Mouse (Mus musculus) limb, embryonic 14.5 days (tissue): Measurements from ENCODE around the gene Usp17lb. TPM values are rescaled to one million over a fixed set of nuclear protein-coding genes. Genes with fewer than 3 reads are reported as not detected.
"Not testable (repeated sequence)": the region's sequence is repeated elsewhere in the genome, so short reads cannot be mapped to it uniquely, and the experiment has no call there.

Experiments
- ATAC-seq: fragments of 200-750 bp; cut with Nextera tagmentation; 2 replicates; pipeline ENCODE4 v1.8.0; 2017; ENCODE audit warnings: low read depth, moderate number of reproducible peaks, moderate TSS enrichment; ENCODE audit not compliant: low FRiP score
- DNase-seq: peaks from one replicate; pipeline ENCODE4 v3.0.0-alpha.2; 2015; ENCODE audit warnings: low spot score
- H3K27ac ChIP-seq: fragments of 300-500 bp; sonication (generic); replicated peaks from 2 replicates; pipeline ENCODE4 v1.5.1; 2014; ENCODE audit warnings: low read depth, mild to moderate bottlenecking, low read length, moderate library complexity, mixed read lengths
- H3K27me3 ChIP-seq: fragments of 300-500 bp; sonication (generic); 2 replicates; pipeline ENCODE4 v1.6.1; 2014; ENCODE audit warnings: low read length, mixed read lengths; ENCODE audit not compliant: control insufficient read depth, insufficient read depth
- H3K36me3 ChIP-seq: fragments of 300-500 bp; sonication (generic); 2 replicates; pipeline ENCODE4 v1.6.1; 2014; ENCODE audit warnings: mild to moderate bottlenecking, low read length, moderate library complexity, mixed read lengths; ENCODE audit not compliant: control insufficient read depth, insufficient read depth
- H3K4me1 ChIP-seq: fragments of 300-500 bp; sonication (generic); 2 replicates; pipeline ENCODE4 v1.6.1; 2014; ENCODE audit warnings: antibody characterized with exemption, low read length, mixed read lengths; ENCODE audit not compliant: control insufficient read depth, insufficient read depth
- H3K4me2 ChIP-seq: fragments of 300-500 bp; sonication (generic); replicated peaks from 2 replicates; pipeline ENCODE4 v1.6.1; 2014; ENCODE audit warnings: low read depth, mild to moderate bottlenecking, low read length, moderate library complexity; ENCODE audit not compliant: severe bottlenecking
- H3K4me3 ChIP-seq: fragments of 300-500 bp; sonication (generic); replicated peaks from 2 replicates; pipeline ENCODE4 v1.5.1; 2014; ENCODE audit warnings: low read length
- H3K9ac ChIP-seq: fragments of 300-500 bp; sonication (generic); 2 replicates; pipeline ENCODE4 v1.6.1; 2014; ENCODE audit warnings: mild to moderate bottlenecking, low read depth, low read length, moderate library complexity; ENCODE audit not compliant: severe bottlenecking
- H3K9me3 ChIP-seq: fragments of 300-500 bp; sonication (generic); 2 replicates; pipeline ENCODE4 v1.6.1; 2016; ENCODE audit warnings: low read length; ENCODE audit not compliant: control insufficient read depth
- POLR2A ChIP-seq: fragments of 200-500 bp; IDR thresholded peaks from 2 replicates; pipeline ENCODE4 v1.8.0; 2012; ENCODE audit warnings: inconsistent platforms, mild to moderate bottlenecking, moderate library complexity, borderline replicate concordance; ENCODE audit not compliant: insufficient read depth, insufficient read length; ENCODE audit errors: extremely low read depth
- WGBS: fragments of 180-500 bp; shearing (Covaris S2); extraction: QIAGEN DNeasy Blood & Tissue Kit; methylation state at CpG from one replicate; pipeline ENCODE4 v1.1.7; 2014; 5-methylcytosine and 5-hydroxymethylcytosine counted together
- polyA plus RNA-seq, 2 experiments: library from polyadenylated mRNA; depleted of rRNA in 1 of 2; stranded (reverse) in 1 of 2; unstranded in 1 of 2; fragments of >200 nt; fragmentation: Nextera tagmentation in 1 of 2; extraction: Ambion mirVana in 1 of 2; gene quantifications; 2 replicates each; pipeline versions ENCODE4 v1.2.1 to v1.2.3; 2012 to 2014

The Usp17lb gene
- polyA plus RNA-seq, 2 experiments: not detected

DNA sequence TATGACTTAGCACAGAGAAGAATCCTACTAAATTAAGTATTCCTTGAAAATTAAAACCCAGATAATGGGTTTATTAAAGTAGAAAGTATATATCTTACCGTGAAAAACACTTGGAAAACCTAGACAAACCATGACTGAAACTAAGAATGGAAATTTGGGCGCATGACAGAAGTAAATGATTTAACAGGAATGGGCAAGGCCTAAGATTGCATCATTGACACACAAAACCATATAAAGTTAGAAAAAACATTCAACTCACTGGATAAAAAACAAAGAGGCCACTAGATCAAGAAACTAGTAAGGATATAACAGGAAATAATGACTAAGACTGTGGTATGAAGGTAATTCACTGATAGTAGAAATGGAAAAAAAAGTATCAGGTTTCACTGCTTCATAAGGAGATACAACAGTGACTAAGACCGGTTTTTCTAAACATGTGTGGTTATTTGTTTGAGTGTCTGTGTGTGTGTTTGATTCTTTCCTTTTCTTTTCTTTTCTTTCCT, 12.9 kb upstream of the Usp17lb start:
- Histone ChIP-seq H3K36me3 (no peaks in the 10 kb centered on the region), H3K4me3 (no peak overlapping the region), H3K4me2 (no peak overlapping the region), H3K4me1 (no peaks in the 10 kb centered on the region), H3K27ac (no peak overlapping the region), H3K9ac (no peak overlapping the region), H3K9me3 (no peaks in the 10 kb centered on the region), H3K27me3 (no peaks in the 10 kb centered on the region)
- 74% methylated on average over 3 of the region's 3 CpGs for WGBS
- no peak for TF ChIP-seq POLR2A
- ATAC-seq (no peak), DNase-seq (no peak)

DNA sequence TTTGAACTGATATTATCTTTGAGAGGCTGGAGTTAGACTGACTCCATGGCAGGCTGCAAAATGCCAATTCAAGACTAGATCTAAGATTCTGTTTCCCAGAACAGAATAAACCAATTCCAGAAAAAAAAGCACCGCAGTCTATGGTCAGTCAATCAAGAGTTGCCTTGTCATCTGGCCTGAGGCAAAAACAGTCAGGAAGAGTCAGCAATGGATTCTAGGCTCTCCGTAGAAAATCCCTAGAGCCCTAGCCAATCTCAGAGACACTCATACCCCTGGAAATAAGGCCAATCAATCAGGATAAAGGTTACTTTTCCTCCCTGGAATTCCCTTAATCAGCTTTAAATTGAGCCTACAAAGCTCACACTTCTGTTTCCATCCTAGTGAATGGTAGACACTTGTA, 9.1 kb upstream of the Usp17lb start:
- not testable (repeated sequence) for H3K4me3 ChIP-seq, H3K36me3 ChIP-seq, H3K4me1 ChIP-seq, H3K27ac ChIP-seq, H3K9me3 ChIP-seq, DNase-seq, ATAC-seq, H3K27me3 ChIP-seq, H3K9ac ChIP-seq, H3K4me2 ChIP-seq
- 86% methylated on average over 2 of the region's 2 CpGs for WGBS

DNA sequence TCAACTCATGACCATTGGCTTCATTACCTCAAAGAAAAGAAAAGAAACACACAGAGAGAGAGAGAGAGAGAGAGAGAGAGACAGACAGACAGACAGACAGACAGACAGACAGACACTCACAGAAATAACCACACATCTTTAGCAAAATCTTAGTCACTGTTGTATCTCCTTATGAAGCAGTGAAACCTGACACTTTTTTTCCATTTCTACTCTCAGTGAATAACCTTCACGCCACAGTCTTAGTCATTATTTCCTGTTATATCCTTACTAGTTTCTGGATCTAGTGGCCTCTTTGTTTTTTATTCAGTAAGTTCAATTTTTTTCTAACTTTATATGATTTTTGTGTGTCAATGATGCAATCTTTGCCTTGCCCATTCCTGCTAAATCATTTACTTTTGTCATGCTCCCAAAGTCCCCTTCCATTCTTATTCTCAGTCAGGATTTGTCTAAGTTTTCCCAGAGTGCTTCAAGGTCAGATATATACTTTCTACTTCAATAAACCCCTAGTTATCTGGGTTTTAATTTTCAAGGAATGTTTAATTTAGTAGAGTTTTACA, 1.4 kb upstream of the Usp17lb start:
- ATAC-seq (no peak), DNase-seq (no peak)
- Histone ChIP-seq H3K4me1 (no peaks in the 10 kb centered on the region), H3K27me3 (no peaks in the 10 kb centered on the region), H3K9me3 (no peaks in the 10 kb centered on the region), H3K36me3 (no peaks in the 10 kb centered on the region), H3K4me2 (no peak overlapping the region), H3K27ac (no peak overlapping the region), H3K9ac (no peak overlapping the region), H3K4me3 (no peak overlapping the region)
- TF ChIP-seq POLR2A: no peak
- 69% methylated on average over 1 of the region's 1 CpGs for WGBS

DNA sequence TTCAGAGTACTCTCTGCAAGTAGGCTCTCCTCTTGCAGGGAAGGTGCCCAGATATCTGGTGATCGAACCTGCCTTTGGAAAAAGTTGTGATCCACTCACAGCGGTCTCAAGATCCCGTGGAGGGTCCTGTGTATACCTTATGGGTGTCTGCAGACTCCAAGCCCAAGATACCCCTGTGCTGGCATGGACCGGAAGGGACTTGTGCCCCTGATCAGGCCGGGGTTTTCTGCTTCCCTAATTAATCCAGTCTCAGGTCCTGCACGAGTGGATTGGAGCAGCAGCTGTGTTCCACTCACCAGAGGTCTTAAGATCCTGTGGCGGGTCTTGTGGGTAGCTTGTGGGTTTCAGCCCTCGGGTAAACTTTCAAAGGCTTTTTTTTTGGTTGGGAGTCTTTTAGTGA, 32.1 kb downstream of the Usp17lb start:
- not testable (repeated sequence) for DNase-seq, H3K36me3 ChIP-seq, H3K4me2 ChIP-seq, H3K9me3 ChIP-seq, ATAC-seq, H3K27ac ChIP-seq, H3K9ac ChIP-seq, H3K4me1 ChIP-seq, H3K4me3 ChIP-seq, H3K27me3 ChIP-seq
- 77% methylated on average over 8 of the region's 8 CpGs for WGBS

DNA sequence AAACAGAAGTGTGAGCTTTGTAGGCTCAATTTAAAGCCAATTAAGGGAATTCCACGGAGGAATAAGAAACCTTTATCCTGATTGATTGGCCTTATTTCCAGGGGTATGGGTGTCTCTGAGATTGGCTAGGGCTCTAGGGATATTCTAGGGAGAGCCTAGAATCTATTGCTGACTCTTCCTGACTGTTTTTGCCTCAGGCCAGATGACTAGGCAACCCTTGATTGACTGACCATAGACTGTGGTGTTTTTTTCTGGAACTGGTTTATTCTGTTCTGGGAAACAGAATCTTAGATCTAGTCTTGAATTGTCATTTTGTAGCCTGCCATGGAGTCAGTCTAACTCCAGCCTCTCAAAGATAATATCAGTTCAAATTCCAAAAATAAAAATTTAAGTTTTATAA, 51.6 kb downstream of the Usp17lb start:
- no peak for TF ChIP-seq POLR2A
- Histone ChIP-seq H3K4me2 (no peak overlapping the region), H3K9me3 (no peaks in the 10 kb centered on the region), H3K27ac (no peak overlapping the region), H3K4me3 (no peak overlapping the region), H3K4me1 (no peaks in the 10 kb centered on the region), H3K9ac (no peak overlapping the region), H3K27me3 (no peaks in the 10 kb centered on the region), H3K36me3 (no peaks in the 10 kb centered on the region)
- ATAC-seq (no peak), DNase-seq (no peak)
- WGBS: 52% methylated on average over 1 of the region's 1 CpGs

Other genes starting within 250 kb of the Usp17lb start
- not detected in 2 replicates for gene Olfr655, start 240.8 kb downstream of the Usp17lb start, polyA plus RNA-seq (2012; rRNA removed)
- gene Olfr655, start 240.8 kb downstream of the Usp17lb start, polyA plus RNA-seq (2014; fragmentation: Nextera tagmentation; extraction: Ambion mirVana): not detected in 2 replicates
- gene Olfr656, start 228.6 kb downstream of the Usp17lb start, polyA plus RNA-seq (2012; rRNA removed): not detected in 2 replicates
- gene Olfr656, start 228.6 kb downstream of the Usp17lb start, polyA plus RNA-seq (2014; fragmentation: Nextera tagmentation; extraction: Ambion mirVana): not detected in 2 replicates
- gene Olfr657, start 217.8 kb downstream of the Usp17lb start, polyA plus RNA-seq (2012; rRNA removed): not detected in 2 replicates
- gene Olfr657, start 217.8 kb downstream of the Usp17lb start, polyA plus RNA-seq (2014; fragmentation: Nextera tagmentation; extraction: Ambion mirVana): not detected in 2 replicates
- 0.01 TPM in 1 of 2 replicates, not detected in the other for gene Olfr658, start 195.3 kb downstream of the Usp17lb start, polyA plus RNA-seq (2012; rRNA removed)
- gene Olfr658, start 195.3 kb downstream of the Usp17lb start, polyA plus RNA-seq (2014; fragmentation: Nextera tagmentation; extraction: Ambion mirVana): not detected in 2 replicates
- not detected in 2 replicates for gene Olfr659, start 175.8 kb downstream of the Usp17lb start, polyA plus RNA-seq (2012; rRNA removed)
- not detected in 2 replicates for gene Olfr659, start 175.8 kb downstream of the Usp17lb start, polyA plus RNA-seq (2014; fragmentation: Nextera tagmentation; extraction: Ambion mirVana)
- not detected in 2 replicates for gene Olfr661, start 156.1 kb downstream of the Usp17lb start, polyA plus RNA-seq (2012; rRNA removed)
- gene Olfr661, start 156.1 kb downstream of the Usp17lb start, polyA plus RNA-seq (2014; fragmentation: Nextera tagmentation; extraction: Ambion mirVana): not detected in 2 replicates
- not detected in 2 replicates for gene Usp17le, start 65.1 kb downstream of the Usp17lb start, polyA plus RNA-seq (2012; rRNA removed)
- gene Usp17le, start 65.1 kb downstream of the Usp17lb start, polyA plus RNA-seq (2014; fragmentation: Nextera tagmentation; extraction: Ambion mirVana): not detected in 2 replicates
- not detected in 2 replicates for gene Usp17la, start 14.4 kb upstream of the Usp17lb start, polyA plus RNA-seq (2012; rRNA removed)
- not detected in 2 replicates for gene Usp17la, start 14.4 kb upstream of the Usp17lb start, polyA plus RNA-seq (2014; fragmentation: Nextera tagmentation; extraction: Ambion mirVana)
- not detected in 2 replicates for gene Olfr665, start 35.4 kb upstream of the Usp17lb start, polyA plus RNA-seq (2012; rRNA removed)
- gene Olfr665, start 35.4 kb upstream of the Usp17lb start, polyA plus RNA-seq (2014; fragmentation: Nextera tagmentation; extraction: Ambion mirVana): not detected in 2 replicates
- gene Olfr666, start 53.3 kb upstream of the Usp17lb start, polyA plus RNA-seq (2012; rRNA removed): not detected in 2 replicates
- not detected in 2 replicates for gene Olfr666, start 53.3 kb upstream of the Usp17lb start, polyA plus RNA-seq (2014; fragmentation: Nextera tagmentation; extraction: Ambion mirVana)
- not detected in 2 replicates for gene Olfr667, start 78.9 kb upstream of the Usp17lb start, polyA plus RNA-seq (2012; rRNA removed)
- gene Olfr667, start 78.9 kb upstream of the Usp17lb start, polyA plus RNA-seq (2014; fragmentation: Nextera tagmentation; extraction: Ambion mirVana): not detected in 2 replicates
- not detected in 2 replicates for gene Olfr668, start 85.5 kb upstream of the Usp17lb start, polyA plus RNA-seq (2012; rRNA removed)
- gene Olfr668, start 85.5 kb upstream of the Usp17lb start, polyA plus RNA-seq (2014; fragmentation: Nextera tagmentation; extraction: Ambion mirVana): not detected in 2 replicates
- 0.10 TPM in 1 of 2 replicates, not detected in the other for gene Olfr669, start 91.6 kb upstream of the Usp17lb start, polyA plus RNA-seq (2012; rRNA removed)
- not detected in 2 replicates for gene Olfr669, start 91.6 kb upstream of the Usp17lb start, polyA plus RNA-seq (2014; fragmentation: Nextera tagmentation; extraction: Ambion mirVana)
- gene Olfr670, start 120.0 kb upstream of the Usp17lb start, polyA plus RNA-seq (2012; rRNA removed): not detected in 2 replicates
- gene Olfr670, start 120.0 kb upstream of the Usp17lb start, polyA plus RNA-seq (2014; fragmentation: Nextera tagmentation; extraction: Ambion mirVana): 0.07 and 0.14 TPM in 2 replicates
- not detected in 2 replicates for gene Olfr671, start 136.5 kb upstream of the Usp17lb start, polyA plus RNA-seq (2012; rRNA removed)
- not detected in 2 replicates for gene Olfr671, start 136.5 kb upstream of the Usp17lb start, polyA plus RNA-seq (2014; fragmentation: Nextera tagmentation; extraction: Ambion mirVana)
- not detected in 2 replicates for gene Olfr672, start 159.4 kb upstream of the Usp17lb start, polyA plus RNA-seq (2012; rRNA removed)
- not detected in 2 replicates for gene Olfr672, start 159.4 kb upstream of the Usp17lb start, polyA plus RNA-seq (2014; fragmentation: Nextera tagmentation; extraction: Ambion mirVana)
- gene Olfr675, start 185.9 kb upstream of the Usp17lb start, polyA plus RNA-seq (2012; rRNA removed): not detected in 2 replicates
- gene Olfr675, start 185.9 kb upstream of the Usp17lb start, polyA plus RNA-seq (2014; fragmentation: Nextera tagmentation; extraction: Ambion mirVana): not detected in 2 replicates
- gene Olfr676, start 190.1 kb upstream of the Usp17lb start, polyA plus RNA-seq (2012; rRNA removed): not detected in 2 replicates
- gene Olfr676, start 190.1 kb upstream of the Usp17lb start, polyA plus RNA-seq (2014; fragmentation: Nextera tagmentation; extraction: Ambion mirVana): not detected in 2 replicates
- gene Olfr677, start 208.8 kb upstream of the Usp17lb start, polyA plus RNA-seq (2012; rRNA removed): not detected in 2 replicates
- not detected in 2 replicates for gene Olfr677, start 208.8 kb upstream of the Usp17lb start, polyA plus RNA-seq (2014; fragmentation: Nextera tagmentation; extraction: Ambion mirVana)
- not detected in 2 replicates for gene Olfr678, start 221.9 kb upstream of the Usp17lb start, polyA plus RNA-seq (2012; rRNA removed)
- gene Olfr678, start 221.9 kb upstream of the Usp17lb start, polyA plus RNA-seq (2014; fragmentation: Nextera tagmentation; extraction: Ambion mirVana): not detected in 2 replicates
- gene Olfr679, start 238.6 kb upstream of the Usp17lb start, polyA plus RNA-seq (2012; rRNA removed): not detected in 2 replicates
- not detected in 2 replicates for gene Olfr679, start 238.6 kb upstream of the Usp17lb start, polyA plus RNA-seq (2014; fragmentation: Nextera tagmentation; extraction: Ambion mirVana)